In the genomic region with DNA sequence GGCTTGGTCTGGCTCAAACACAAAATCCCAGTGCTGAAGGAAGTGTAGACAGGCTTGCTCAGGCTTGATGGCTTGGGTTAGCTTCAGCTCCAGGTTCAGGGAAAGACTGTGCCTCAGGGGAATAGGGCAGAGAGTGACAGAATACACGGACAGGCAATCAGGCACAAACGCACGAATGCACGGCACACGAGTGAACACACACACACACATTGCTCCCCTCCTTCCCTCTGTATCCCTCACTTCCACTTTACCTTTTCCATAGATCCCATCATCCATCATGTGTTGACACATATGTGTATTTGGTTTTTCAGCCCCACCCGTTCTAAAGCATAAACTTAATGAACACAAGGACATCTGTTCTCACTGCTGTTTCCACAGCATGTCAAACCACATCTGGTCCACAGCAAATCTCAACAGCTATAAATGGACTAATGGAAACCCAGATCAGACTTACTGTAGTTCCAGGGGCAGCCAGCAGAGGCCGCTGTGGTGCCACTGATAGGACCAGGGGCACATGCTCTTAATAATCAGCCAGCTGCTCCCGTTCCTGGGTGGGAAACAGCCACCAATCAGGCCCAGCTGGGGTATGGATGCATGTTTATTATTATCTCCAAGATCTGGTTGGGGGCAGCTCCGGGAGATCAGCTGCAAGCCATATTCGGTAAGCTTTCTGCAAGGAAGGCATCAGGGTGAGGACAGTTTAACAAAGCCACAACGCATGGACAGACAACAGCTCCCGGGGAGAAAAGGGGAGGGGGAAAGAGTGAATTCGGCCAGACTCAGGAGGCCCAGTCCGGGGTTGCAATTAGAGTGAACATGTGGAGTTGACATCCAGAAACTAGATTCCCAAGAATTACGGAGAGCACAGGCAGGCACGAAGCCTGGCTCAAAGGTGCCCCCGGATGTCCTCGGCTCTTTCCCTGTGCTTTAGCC, we compare ENCODE assay signal across 8 mouse cellular contexts. TPM values are rescaled to one million over a fixed set of nuclear protein-coding genes. Genes with fewer than 3 reads are reported as not detected.
DNase-seq lines count a peak whose midpoint lies in the region; ATAC-seq and TF ChIP-seq lines count a peak whose summit lies in the region.

No protein-coding gene starts in this region.

- H3K4me1 ChIP-seq in forebrain, embryonic 11.5 days (replicated peaks; ENCODE audit: control insufficient read depth, insufficient read depth, low read length), result peaks cover 15% of the 10 kb centered on the region
- H3K4me1 ChIP-seq in heart, embryonic 16.5 days (ENCODE audit: control insufficient read depth, insufficient read depth, low read length), result peaks cover 3% of the 10 kb centered on the region
- H3K4me1 ChIP-seq in liver, embryonic 13.5 days (replicated peaks), result peaks cover 3% of the 10 kb centered on the region
- H3K4me1 ChIP-seq in neural tube, embryonic 12.5 days, result peaks cover 10% of the 10 kb centered on the region
- no peaks in the 10 kb centered on the region; the same call in 1 of the 2 replicates for H3K4me1 ChIP-seq in stomach, postnatal 0 days (replicated peaks; ENCODE audit: control insufficient read depth, insufficient read depth)

- TF ChIP-seq CTCF in stomach, postnatal 0 days (IDR thresholded peaks at IDR 0.05; ENCODE audit: low read depth), result peak; percentile 100

- H3K36me3 ChIP-seq in forebrain, embryonic 11.5 days (ENCODE audit: control insufficient read depth, insufficient read depth, low read length), result no peaks in the 10 kb centered on the region
- H3K36me3 ChIP-seq in heart, embryonic 16.5 days (ENCODE audit: control insufficient read depth, insufficient read depth), result no peaks in the 10 kb centered on the region
- no peaks in the 10 kb centered on the region for H3K36me3 ChIP-seq in liver, embryonic 13.5 days
- H3K36me3 ChIP-seq in neural tube, embryonic 12.5 days, result no peaks in the 10 kb centered on the region
- H3K36me3 ChIP-seq in stomach, postnatal 0 days (ENCODE audit: control insufficient read depth, insufficient read depth, low read length), result no peaks in the 10 kb centered on the region

- no peaks in the 10 kb centered on the region; the same call in 1 of the 2 replicates for H3K27me3 ChIP-seq in forebrain, embryonic 11.5 days (ENCODE audit: control insufficient read depth, insufficient read depth, low read length)
- H3K27me3 ChIP-seq in heart, embryonic 16.5 days (ENCODE audit: control insufficient read depth, insufficient read depth, low read length), result no peaks in the 10 kb centered on the region
- no peaks in the 10 kb centered on the region for H3K27me3 ChIP-seq in liver, embryonic 13.5 days
- H3K27me3 ChIP-seq in neural tube, embryonic 12.5 days (replicated peaks), result no peaks in the 10 kb centered on the region
- H3K27me3 ChIP-seq in stomach, postnatal 0 days (ENCODE audit: control insufficient read depth, insufficient read depth, low read length), result no peaks in the 10 kb centered on the region

- peak overlapping the region; percentile 31; the same call in 1 of the 2 replicates for H3K27ac ChIP-seq in forebrain, embryonic 11.5 days (ENCODE audit: low read depth, low read length)
- no peak overlapping the region for H3K27ac ChIP-seq in heart, embryonic 16.5 days (ENCODE audit: low read length)
- H3K27ac ChIP-seq in liver, embryonic 13.5 days, result no peak overlapping the region
- H3K27ac ChIP-seq in neural tube, embryonic 12.5 days, result no peak overlapping the region
- H3K27ac ChIP-seq in stomach, postnatal 0 days (replicated peaks), result peak overlapping the region; percentile 24; the same call in 1 of the 2 replicates

- peak overlapping the region; percentile 13; the same call in 1 of the 2 replicates for H3K4me2 ChIP-seq in forebrain, embryonic 11.5 days (ENCODE audit: low read depth, low read length, severe bottlenecking)
- peak overlapping the region; percentile 50 for H3K4me2 ChIP-seq in heart, embryonic 16.5 days (ENCODE audit: low read depth, low read length)
- H3K4me2 ChIP-seq in liver, embryonic 13.5 days, result 0 out of 2 replicates have a peak overlapping the region, but pooled peaks have one; percentile 12
- H3K4me2 ChIP-seq in neural tube, embryonic 12.5 days (replicated peaks), result peak overlapping the region; percentile 33
- H3K4me2 ChIP-seq in stomach, postnatal 0 days (replicated peaks; ENCODE audit: low read depth), result no peak overlapping the region; the same call in 1 of the 2 replicates

- no peak overlapping the region for H3K4me3 ChIP-seq in forebrain, embryonic 11.5 days (ENCODE audit: low read depth, low read length)
- 0 out of 2 replicates have a peak overlapping the region, but pooled peaks have one; percentile 9 for H3K4me3 ChIP-seq in heart, embryonic 16.5 days (ENCODE audit: low read length)
- H3K4me3 ChIP-seq in liver, embryonic 13.5 days (replicated peaks), result no peak overlapping the region
- H3K4me3 ChIP-seq in neural tube, embryonic 12.5 days, result no peak overlapping the region
- no peak overlapping the region for H3K4me3 ChIP-seq in stomach, postnatal 0 days (ENCODE audit: low read depth, low read length)

- peak; percentile 87 for DNase-seq in CD4-positive, CD25-positive, alpha-beta regulatory T cell, adult 2 months (ENCODE audit: low read depth, low spot score)
- DNase-seq in c-Kit-positive CD71-negative TER-119-negative erythroid progenitor cells, embryonic 14.5 days (ENCODE audit: low read depth), result peak; percentile 71
- peak; percentile 93 for DNase-seq in forebrain, embryonic 11.5 days (ENCODE audit: low spot score)
- peak; percentile 64 to 87 for DNase-seq in kidney, postnatal 25 days
- peak; percentile 59 for DNase-seq in liver, embryonic 13.5 days
- DNase-seq in stomach, postnatal 0 days (ENCODE audit: low spot score), result peak; percentile 87

- H3K9me3 ChIP-seq in forebrain, embryonic 11.5 days (ENCODE audit: control insufficient read depth, low read length), result no peaks in the 10 kb centered on the region
- H3K9me3 ChIP-seq in heart, embryonic 16.5 days (replicated peaks; ENCODE audit: control insufficient read depth, low read length), result no peaks in the 10 kb centered on the region
- no peaks in the 10 kb centered on the region for H3K9me3 ChIP-seq in liver, embryonic 13.5 days (replicated peaks)
- no peaks in the 10 kb centered on the region for H3K9me3 ChIP-seq in neural tube, embryonic 12.5 days
- H3K9me3 ChIP-seq in stomach, postnatal 0 days (ENCODE audit: control insufficient read depth, low read length), result no peaks in the 10 kb centered on the region

- no peak for TF ChIP-seq EP300 in stomach, postnatal 0 days (optimal IDR thresholded peaks at IDR 0.05)

- peak; percentile 77 for ATAC-seq in forebrain, embryonic 11.5 days (replicated peaks; ENCODE audit: low FRiP score)
- ATAC-seq in heart, embryonic 16.5 days (replicated peaks; ENCODE audit: extremely low read depth, insufficient read depth, low FRiP score), result peak; percentile 52; the same call in 1 of the 2 replicates
- ATAC-seq in liver, embryonic 13.5 days (ENCODE audit: low read depth), result no peak
- ATAC-seq in neural tube, embryonic 12.5 days (ENCODE audit: low FRiP score, low read depth), result peak; percentile 80
- ATAC-seq in stomach, postnatal 0 days (ENCODE audit: low FRiP score, low TSS enrichment), result peak; percentile 71

- 31% methylated on average over 18 of the region's 18 CpGs for WGBS in forebrain, embryonic 11.5 days
- WGBS in heart, embryonic 16.5 days, result 36% methylated on average over 18 of the region's 18 CpGs
- WGBS in liver, embryonic 13.5 days (ENCODE audit: insufficient replicate concordance), result 48% methylated on average over 18 of the region's 18 CpGs
- 31% methylated on average over 18 of the region's 18 CpGs for WGBS in neural tube, embryonic 12.5 days
- WGBS in stomach, postnatal 0 days, result 30% methylated on average over 18 of the region's 18 CpGs

- H3K9ac ChIP-seq in forebrain, embryonic 11.5 days (ENCODE audit: low read length), result no peak overlapping the region; the same call in 1 of the 2 replicates
- H3K9ac ChIP-seq in heart, embryonic 16.5 days (ENCODE audit: low read length), result no peak overlapping the region; the same call in 1 of the 2 replicates
- no peak overlapping the region for H3K9ac ChIP-seq in liver, embryonic 13.5 days
- H3K9ac ChIP-seq in neural tube, embryonic 12.5 days, result no peak overlapping the region
- H3K9ac ChIP-seq in stomach, postnatal 0 days (ENCODE audit: low read length), result no peak overlapping the region

RNA-seq across cellular contexts. Expression of a gene that starts 30.4 kb away (rescaled TPM):
- 54.9 and 56.6 TPM in 2 replicates for polyA plus RNA-seq in forebrain, embryonic 11.5 days (2014; fragmentation: Nextera tagmentation; extraction: Ambion mirVana)
- polyA plus RNA-seq in heart, embryonic 16.5 days (2015; fragmentation: Nextera tagmentation; extraction: Ambion mirVana), result 28.4 and 32.1 TPM in 2 replicates
- polyA plus RNA-seq in liver, embryonic 13.5 days (2015; fragmentation: Nextera tagmentation; extraction: Ambion mirVana), result 13.2 and 17.6 TPM in 2 replicates
- polyA plus RNA-seq in neural tube, embryonic 12.5 days (2016; fragmentation: Nextera tagmentation; extraction: Ambion mirVana), result 54.6 and 56.6 TPM in 2 replicates
- polyA plus RNA-seq in stomach, postnatal 0 days (2015; fragmentation: Nextera tagmentation; extraction: Ambion mirVana), result 22.7 and 22.8 TPM in 2 replicates

RNA-seq across cellular contexts. Expression of a gene that starts 30.5 kb away (rescaled TPM):
- polyA plus RNA-seq in forebrain, embryonic 11.5 days (2014; fragmentation: Nextera tagmentation; extraction: Ambion mirVana), result 50.8 and 54.5 TPM in 2 replicates
- polyA plus RNA-seq in heart, embryonic 16.5 days (2015; fragmentation: Nextera tagmentation; extraction: Ambion mirVana), result 65.3 and 68.4 TPM in 2 replicates
- polyA plus RNA-seq in liver, embryonic 13.5 days (2015; fragmentation: Nextera tagmentation; extraction: Ambion mirVana), result 31.3 and 34.9 TPM in 2 replicates
- 89.9 and 93.2 TPM in 2 replicates for polyA plus RNA-seq in neural tube, embryonic 12.5 days (2016; fragmentation: Nextera tagmentation; extraction: Ambion mirVana)
- polyA plus RNA-seq in stomach, postnatal 0 days (2015; fragmentation: Nextera tagmentation; extraction: Ambion mirVana), result 45.3 and 50.7 TPM in 2 replicates

Comparison
In these comparisons a context has a peak if more than half of its experiments do, and no peak if none do; other contexts are left out.
1. H3K27ac ChIP-seq: peak in forebrain, embryonic 11.5 days (single experiment) and stomach, postnatal 0 days (single experiment); none in heart, embryonic 16.5 days (single experiment), liver, embryonic 13.5 days (single experiment) and neural tube, embryonic 12.5 days (single experiment).
2. Peak in every context shown above with its lines, with median percentiles within 50 percentile points of each other: DNase-seq.